Mouse (Mus musculus) left cerebral cortex, adult 8-10 months (tissue): ENCODE data around the gene Foxk2. TPM values are rescaled to one million over a fixed set of nuclear protein-coding genes. Genes with fewer than 3 reads are reported as not detected.
A peak's percentile ranks its signal among the peaks of the same experiment; 100 is the strongest.

ENCODE experiments used
- DNase-seq, 2 experiments: peaks; one replicate each; pipeline ENCODE4 v3.0.0; 2022; ENCODE audit warnings: low spot score in 2 of 2
- total RNA-seq, 4 experiments: library from RNA; stranded (reverse); gene quantifications; 2 replicates each; pipeline ENCODE4 v1.2.4; 2022

The Foxk2 gene
- total RNA-seq = 10 to 100 TPM; 78.2 to 84.7 (median 79.9) TPM

DNA sequence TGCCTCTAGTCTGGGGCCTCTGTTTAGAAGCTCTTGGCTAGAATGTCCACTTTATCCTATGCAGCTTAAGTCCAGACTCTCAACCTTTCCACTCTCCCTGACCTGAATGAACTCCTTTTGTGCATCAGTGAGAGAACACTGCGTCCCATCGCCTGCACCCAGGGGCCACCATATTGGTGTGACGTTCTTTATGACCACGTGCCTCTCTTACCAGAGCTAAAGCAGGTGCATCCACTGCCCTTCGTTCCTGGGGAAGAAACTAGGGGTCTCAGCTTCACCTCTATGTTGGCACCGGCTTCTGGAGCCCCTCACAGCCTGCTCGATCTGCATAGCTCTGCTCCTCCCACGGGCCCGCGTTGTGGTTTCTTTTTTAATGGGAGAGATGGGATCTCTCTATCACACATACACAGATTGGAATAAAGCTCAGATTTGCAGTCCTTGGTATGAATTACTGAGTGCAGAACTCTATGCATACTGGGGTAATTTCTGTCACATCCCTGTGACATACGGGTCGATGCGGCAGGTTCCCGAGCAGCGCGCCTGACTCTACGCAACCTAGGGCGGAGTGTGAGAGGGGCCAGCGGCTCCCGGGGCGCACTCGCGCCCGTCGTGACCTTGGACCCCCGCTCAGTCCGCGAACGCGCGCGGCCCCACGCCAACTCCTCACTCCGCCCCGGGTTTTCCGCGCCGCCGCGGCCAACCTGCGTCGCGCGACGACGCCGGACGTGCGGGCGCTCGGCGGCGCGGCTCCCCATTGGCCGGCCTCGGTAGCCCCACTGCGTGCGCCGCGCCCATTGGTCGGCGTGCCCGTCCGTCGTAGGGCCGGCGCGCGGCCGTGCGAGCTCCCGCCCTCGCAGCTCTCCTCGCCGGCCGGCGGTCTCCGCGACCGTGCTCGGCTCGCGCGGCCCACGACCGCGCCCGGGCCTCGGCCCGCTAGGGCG lies at the start of gene Foxk2:
Gene Foxk2, plus strand, starts transcription at position 831 of the 941 bp plus-strand sequence.
- peak; percentile 73 to 89 for DNase-seq

DNA sequence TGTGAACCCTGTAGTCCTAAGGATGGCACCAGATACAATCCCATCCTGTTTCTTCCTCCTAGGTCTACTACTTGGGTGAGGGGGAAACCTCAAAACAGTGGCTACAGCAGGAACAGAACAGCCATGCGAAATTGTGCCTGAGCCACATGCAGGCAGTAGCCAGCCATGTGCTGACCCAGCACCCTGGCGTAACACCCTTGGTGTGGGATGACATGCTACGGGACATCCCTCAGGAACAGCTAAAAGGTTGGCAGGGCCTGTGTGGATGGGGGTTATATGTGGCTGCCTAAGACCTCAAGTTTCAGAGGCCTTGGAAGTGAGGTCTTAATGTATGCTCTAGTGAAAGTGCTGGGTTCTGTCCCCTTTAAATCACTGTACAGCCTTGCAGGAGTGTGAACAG lies 43.0 kb upstream of the Foxk2 start:
- DNase-seq = no peak

DNA sequence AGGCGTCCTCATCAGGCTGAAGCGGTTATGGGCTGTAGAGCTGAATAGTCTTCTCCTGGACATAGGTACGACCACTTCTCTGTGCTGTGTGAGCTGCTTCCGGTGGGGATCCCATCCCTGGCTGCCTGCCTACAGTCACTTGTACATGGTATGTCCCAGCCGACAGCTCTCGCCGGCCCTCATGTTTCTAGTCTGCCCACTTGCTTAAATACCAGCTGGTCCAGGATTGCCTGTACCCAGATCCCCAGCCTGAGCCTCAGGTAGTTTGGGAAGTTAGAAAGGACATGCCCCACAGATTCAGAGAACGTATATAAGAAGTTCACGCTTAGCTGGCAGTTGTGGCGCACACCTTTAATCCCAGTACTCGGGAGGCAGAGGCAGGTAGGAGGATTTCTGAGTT lies 40.0 kb upstream of the Foxk2 start:
- no peak for DNase-seq

DNA sequence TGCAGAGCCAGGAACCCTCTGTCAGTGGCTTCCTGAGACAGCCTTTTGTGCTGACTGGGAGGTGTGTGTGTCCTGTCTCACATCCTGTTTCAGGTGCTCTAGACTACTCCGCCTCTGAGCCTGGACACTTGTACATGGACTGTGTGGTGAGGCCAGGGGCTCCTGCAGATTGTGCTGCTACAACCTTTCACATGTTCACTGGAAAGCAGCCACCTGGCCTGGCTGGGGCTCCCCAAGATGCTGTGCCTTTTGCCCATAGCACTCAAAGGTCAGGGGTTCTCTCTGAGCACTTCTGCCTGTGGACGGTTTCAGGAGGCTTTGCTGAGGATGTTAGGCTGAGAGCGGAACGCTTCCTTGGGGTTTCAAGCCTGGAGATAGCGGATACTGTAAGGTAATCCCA lies 39.0 kb upstream of the Foxk2 start:
- no peak for DNase-seq

DNA sequence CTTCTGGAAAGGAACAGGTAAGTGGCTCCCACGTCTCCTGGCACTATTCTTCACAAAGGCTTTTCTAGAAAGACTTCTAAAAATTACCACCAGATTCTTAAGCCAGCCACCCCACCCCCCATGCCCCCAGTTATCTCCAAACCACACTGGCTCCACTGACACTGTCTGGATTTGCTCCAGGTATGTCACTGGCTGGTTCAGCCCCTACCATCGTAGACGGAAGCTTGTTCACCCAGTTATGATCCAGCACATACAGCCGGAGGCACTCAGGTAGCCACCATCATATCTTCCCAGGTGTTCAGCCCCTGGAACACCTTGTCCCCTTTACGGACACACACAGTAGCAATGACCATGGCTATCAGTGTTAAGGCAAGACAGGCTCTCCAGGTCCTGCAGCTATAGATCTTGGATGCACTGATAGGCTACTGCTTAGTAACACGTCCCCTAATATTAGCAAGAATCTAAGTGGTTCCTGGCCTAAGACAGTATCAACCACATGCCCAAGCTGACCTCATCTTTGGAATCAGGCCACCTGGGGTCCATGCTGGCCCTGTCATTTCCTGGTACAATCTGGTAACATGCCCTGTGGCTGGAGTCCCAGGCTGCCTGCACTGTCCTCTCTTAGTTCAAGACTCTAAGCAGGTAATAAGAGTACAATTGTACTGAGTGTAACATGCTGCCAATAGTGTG lies 38.3 kb upstream of the Foxk2 start:
- DNase-seq = no peak

DNA sequence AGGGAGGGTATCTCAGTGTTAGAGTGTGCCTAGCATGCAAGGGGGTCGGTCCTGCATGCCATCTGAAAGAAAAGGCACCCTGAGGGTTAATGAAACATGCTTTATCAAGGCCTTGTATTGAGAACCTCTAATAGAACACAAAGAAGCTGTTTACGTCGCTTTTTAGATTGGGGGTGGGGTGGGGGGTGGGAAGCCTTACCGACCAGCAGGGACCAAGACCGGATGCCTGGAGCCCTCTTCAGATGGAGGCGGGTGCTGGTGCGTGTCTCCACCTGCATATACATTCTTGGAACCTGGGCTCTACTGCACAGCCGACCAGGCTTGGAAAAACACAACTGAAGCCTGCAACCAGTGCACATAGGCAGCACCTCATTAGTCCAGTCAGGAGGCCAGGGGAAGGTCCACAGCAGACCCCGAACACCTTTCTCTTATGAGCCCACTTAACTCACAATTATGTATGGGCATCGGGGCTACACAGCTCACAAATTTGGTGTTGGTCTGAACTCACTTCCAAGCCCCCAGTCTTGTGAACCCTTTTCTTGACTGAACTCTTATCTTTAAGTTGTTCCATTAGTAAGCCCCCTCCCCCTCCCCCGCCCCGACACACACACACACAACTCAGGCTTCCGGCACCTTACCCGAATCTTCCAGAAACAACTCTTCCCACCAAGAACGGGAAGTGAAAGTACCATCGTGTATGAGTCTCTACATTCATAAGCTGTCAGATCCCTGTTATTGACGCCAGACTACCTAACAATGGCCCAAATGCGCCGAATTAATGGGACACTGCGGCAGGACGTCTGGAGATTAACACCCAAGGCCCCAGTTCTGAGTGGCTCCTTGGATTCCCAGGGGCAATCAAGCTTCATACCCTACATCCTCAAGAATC lies 31.4 kb upstream of the Foxk2 start:
- DNase-seq = no peak

DNA sequence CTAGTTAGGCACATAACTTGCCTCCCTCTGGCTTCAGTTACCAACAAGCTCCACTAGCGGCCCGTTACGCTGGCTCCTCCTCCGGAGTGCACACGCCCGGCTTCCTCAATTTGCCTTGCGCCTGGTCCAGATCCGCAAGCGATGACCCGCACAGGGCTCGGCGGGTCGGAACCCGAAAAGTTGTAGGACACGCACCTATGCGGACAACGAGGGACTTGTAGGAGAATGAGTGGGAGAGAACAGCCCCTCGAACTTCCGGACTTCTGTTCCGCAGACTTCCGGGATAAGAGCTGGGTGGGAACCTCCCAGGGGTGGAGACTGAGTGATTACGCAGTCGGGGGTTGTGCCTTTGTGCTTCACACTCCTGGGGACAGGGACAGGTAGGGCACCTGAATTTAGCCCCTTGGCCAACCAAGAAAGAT lies 30.8 kb upstream of the Foxk2 start, which contains the start of gene Cybc1:
Gene Cybc1, minus strand, starts transcription at position 305 of the 422 bp plus-strand sequence.
- peak; percentile 57 to 60 for DNase-seq

DNA sequence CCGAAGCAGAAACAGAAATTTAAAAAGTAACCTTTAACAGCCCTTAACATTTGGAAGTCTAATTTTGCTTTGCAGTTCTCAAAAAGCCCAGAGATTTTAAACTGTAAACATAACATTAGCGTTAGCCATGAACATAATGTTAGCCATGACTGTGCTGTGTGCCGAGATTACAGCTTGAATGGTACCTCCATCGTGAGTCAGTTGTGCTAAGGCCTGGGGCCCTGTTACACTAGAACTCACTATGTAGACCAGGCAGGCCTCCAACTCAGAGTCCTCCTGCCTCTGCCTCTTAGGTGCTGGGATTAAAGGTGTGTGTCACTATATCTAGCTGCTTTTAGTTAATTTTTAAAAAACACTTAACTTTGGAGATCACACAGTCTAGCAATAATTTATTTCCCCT lies 28.6 kb upstream of the Foxk2 start:
- DNase-seq = no peak

DNA sequence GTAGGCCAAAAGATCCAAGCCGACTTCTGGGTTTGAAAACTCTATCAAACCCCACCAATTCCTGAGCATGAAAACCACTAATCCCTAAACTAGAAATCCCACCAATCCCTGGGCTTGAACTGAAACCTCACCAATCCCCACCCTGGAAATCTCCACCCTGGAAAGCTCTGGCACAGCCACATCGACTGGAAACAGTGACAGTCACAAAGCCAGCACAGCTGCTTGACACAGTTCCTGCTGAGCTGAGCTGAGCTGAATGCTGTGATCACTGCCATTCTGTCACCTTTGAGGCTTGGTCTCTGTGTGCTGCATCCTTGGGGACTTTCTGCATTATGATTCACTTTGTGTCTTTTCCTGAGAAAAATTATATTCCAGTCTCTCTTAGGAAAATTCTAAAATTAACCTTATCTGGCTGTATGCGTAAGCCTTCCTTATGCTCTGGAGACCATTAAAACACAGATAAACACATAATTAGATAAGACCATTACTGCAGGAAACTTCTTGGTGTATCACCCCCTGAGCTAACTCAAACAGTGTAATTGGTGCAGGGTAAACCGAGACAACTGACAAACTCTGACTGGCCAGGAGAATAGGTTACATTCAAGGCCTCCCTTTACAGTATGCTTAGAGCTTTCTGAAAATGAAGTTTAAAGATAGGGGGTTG lies 28.0 kb upstream of the Foxk2 start:
- DNase-seq = no peak

DNA sequence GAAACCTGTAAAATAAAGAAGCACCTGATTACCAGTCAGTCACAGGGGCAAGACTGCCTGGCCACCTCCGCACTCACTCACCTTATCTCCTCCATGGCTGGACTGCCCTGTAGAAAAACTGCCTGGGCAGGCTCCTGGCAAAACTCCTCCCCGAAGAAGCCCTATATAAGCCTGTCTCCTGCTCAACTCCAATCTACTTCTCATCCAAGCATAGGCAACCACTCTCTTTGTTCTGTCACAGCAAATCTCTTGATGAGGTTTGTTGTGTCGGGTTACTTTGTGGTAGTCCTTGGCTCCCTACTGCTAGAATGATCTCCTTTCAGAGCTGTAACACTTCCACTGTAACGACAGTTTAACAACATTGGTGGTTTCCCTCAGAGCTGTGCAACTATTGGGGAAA lies 27.1 kb upstream of the Foxk2 start:
- no peak for DNase-seq

DNA sequence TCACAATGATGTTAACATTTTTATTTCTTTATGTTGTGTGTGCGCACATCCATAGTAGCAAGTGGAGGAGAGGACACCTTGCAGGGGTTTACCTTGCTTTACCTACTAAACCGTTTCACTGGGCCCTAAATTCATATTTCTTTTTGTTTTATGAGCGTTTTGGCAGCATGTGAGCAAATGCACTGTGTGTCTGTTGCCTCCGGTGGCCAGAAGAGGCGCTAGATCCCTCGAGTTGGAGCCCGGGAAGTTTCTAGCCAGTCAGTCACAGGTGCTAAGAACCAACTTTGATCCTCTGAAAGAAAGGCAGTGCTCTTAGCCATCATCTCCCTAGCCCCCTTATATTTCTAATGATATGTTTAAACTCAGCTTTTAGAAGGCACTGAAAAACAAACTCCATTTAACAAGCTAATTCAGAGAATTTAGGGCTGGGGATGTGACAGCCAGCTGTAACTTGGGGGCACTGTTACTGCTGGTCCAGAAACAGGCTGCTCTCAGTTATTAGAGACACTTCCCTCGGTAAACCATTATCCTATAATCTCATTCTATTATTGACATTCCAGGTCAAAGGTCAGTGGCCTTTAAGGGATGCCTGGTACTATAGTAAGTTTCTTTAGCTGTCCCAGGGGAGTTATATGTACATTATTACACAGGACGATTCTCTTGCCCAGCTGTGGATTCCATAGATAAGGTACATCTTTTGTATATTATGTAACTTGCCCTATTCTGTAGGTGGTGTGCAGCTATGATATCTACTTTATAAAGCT lies 24.1 kb upstream of the Foxk2 start:
- no peak for DNase-seq

DNA sequence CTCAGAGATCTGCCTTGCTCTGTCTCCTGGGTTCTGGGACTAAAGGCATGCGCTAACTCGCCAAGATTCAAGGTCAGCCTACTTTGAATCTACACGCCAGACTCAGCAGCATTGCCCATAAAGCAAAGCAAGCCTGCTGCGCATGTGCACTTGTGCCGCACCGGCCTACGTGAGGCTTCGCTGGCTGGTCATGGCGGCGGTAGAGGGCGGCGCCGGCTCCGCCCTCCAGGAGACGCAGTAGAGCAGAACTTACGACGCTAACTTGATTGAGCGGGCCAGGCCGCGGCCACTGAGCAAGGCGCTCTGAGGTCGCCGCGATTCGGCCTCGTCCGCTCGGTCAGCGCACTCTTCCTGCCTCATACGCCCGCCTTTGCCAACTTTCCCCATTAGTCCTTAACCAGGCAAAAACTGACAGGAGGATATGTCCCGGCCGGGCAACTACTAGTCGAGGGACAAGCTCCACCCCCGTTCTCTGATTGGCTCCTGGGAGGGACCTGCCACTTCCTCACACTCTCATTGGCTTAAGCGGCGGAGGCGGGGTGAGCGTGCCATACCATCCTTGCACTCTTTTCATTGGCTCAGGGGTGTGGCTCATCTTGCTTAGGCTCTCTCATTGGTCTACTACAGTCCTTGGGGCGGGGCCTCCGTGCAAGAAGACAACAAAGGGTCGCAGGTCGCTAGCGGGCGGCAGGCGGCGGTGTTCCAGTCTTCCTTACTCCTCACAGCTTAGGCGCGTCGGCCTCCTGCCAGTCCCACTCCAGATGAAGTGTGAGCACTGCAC lies 23.0 kb upstream of the Foxk2 start, which contains the start of gene Narf:
Gene Narf, plus strand, starts transcription at position 690 of the 781 bp plus-strand sequence.
- peak; percentile 98 to 100 for DNase-seq

DNA sequence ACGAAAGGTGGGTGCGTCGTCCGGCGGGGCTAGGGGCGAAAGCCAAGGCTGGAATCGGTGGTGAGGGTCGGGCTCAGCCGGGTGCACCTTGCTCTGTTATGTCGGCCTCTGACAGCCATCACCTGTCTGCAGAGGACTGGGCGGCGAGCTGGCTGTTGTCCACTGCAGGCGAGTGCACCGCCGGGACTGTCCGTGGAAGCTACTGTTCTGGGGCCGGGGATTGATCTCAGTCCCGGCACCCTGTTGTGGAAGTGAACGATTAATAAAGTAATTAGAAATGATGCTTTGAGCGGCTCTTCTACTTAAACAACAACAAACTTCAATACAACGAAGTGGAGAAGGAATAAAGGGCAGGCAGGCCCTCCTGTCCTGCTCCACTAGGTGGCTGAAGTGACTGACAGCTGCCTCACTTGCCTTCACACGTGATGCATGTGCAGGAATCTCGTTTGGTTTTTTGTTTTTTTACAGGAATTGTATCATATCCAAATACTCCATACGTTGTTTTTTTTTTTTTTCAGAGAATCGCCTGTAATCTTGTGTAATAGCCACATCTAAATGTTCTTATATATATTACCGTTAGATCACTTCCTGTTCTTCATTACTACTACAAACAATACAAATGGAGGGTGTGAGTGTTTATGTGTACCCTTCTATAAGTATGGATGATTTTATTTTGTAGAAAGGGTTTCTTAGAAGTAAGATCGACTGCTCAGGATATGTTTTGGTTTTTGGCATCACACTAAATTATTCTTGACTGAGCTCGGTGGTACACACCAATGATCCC lies 22.3 kb upstream of the Foxk2 start:
- DNase-seq = no peak

DNA sequence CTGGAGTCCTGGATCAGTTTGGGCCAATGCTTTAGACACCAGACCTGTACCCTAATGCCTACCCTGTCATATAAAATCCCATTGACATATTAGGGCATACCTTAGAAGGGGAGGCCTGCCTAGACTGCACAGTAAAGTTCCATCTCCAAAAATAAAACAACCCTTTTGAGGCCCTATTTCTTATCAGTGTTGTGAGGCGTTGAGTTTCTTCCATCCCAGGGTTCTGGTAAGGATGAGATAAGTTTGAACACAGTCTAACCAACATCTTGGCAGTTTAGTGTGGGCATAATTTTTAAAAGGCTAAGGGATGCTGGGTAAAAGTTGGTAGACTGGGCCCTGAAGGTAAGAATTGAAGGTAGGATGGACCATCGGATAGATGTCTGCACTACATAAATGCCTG lies 20.1 kb upstream of the Foxk2 start:
- DNase-seq = no peak

DNA sequence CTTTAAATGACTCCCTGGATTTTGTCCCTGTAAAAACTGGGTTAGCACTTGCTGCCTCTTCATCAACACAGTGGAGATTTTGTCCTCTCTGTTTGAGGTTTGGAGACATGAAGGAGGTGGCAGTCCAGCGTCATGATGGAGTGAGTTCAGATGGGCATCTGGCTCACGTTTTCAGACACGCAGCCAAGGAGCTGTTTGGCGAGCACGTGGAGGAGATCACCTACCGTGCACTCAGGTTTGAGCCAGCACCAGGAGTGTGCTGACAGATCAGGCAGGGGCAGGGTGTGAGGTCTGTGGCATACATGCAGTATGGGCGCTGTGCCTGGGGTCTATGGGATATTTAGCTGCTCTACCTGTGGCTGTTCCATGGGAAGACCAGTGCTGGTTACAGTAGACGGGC lies 9.6 kb upstream of the Foxk2 start:
- no peak for DNase-seq

DNA sequence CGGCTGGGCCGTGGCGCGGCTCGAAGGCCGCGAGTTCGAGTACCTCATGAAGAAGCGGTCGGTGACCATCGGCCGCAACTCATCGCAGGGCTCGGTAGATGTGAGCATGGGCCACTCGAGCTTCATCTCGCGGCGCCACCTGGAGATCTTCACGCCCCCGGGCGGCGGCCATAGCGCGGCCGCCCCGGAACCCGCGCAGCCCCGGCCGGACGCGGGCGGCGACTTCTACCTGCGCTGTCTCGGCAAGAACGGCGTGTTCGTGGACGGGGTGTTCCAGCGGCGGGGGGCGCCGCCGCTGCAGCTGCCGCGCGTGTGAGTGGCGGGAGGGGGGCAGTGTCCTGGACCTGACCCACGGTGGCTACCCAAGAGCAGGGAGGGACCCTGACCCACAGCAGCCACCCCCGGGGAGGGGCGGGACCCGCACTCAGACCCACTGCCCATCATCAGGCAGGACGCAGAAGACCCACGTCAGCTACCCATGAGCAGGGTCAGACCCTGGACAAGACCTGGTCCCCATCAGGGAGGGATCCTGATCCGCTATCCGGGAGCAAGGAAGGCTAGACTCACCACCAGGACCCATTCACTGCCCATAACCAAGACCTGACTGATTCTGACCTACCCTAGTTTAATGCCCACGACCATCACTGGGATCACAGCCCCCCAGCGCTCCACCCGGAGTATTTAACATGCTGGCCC lies 569 bp downstream of the Foxk2 start:
- DNase-seq = peak in 1 of 2 experiments; percentile 54

DNA sequence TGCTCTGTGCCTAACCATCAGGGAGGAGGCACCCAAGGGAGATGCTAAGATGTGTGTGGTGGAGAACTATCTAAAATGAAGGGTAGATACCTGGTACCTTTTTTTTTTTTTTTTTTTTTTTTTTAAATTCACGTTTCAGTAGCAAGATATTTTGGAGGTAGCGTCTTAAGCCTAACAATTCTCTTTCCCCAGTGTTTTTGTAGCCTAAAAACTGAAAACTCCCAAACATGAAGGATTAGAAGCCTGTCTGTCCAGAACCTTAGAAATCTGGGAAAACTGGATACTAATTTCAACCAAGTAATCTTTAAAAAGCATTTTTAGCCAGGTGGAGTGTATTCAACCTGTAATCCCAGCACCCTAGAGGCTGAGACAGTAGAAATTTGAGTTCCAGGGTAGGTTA lies 1.3 kb downstream of the Foxk2 start:
- DNase-seq = no peak

DNA sequence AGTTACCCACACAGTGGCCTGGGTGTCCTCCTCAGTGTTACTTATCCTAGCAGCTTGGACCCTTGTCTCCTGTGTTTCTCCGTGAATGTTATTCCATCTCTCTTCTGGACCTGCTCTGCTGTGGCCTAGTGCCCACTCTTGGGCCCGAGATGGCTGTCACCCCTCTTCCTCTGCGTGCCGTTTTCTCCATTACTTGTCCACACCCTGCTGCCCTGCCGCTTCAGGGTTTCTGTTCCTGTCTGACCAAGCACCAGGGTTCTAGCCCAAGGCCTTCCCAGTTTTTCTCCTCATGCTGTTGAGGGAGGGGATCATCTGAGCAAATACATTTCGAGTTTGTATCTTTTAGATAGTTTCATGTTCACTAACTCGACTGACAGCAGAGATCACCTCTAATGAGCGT lies 17.7 kb downstream of the Foxk2 start:
- DNase-seq = no peak
